Mouse (Mus musculus) sigmoid colon, adult 10 weeks (tissue): Measurements from ENCODE around the gene H2-M3. TPM values are rescaled to one million over a fixed set of nuclear protein-coding genes. Genes with fewer than 3 reads are reported as not detected.

Experiments
- polyA plus RNA-seq: library from polyadenylated mRNA; stranded (reverse); fragments of 350-450 nt; fragmentation: Illumina TruSeq; extraction: RNeasy Lipid Tissue Mini Kit (QIAGEN cat#74804); gene quantifications from one replicate; pipeline ENCODE4 v1.2.3, GENCODE M21; 2014; ENCODE audit warnings: low read depth, low replicate concordance

The H2-M3 gene
- polyA plus RNA-seq, result 3.1 TPM

DNA sequence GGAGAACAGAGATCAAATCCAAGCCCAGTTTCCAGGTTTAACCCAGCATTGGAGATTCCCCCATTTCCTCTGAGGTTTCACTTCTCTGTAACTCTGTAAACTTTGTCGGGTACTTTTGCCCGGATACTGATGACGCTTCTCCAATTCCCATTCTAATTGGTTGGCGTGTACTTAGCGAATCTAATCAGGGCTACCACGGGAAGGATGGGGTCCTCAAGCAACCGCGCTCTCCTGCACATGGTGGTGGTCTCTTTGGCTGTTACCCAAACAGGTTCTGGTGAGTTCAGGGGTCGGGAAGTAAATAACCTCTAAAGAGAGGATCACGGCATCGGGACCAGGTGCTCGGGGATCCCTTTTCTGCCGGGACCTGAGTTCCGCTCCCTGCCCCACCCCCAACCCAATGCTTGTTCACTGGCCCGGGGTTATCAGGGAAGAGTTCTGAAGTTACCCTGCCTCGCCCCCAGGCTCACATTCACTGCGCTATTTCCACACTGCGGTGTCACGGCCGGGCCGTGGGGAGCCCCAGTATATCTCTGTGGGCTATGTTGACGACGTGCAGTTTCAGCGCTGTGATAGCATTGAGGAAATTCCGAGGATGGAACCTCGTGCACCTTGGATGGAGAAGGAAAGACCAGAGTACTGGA lies at the start of gene H2-M3:
TSS of gene H2-M3 (plus strand) at position 163 of the 644 bp plus-strand sequence.

DNA sequence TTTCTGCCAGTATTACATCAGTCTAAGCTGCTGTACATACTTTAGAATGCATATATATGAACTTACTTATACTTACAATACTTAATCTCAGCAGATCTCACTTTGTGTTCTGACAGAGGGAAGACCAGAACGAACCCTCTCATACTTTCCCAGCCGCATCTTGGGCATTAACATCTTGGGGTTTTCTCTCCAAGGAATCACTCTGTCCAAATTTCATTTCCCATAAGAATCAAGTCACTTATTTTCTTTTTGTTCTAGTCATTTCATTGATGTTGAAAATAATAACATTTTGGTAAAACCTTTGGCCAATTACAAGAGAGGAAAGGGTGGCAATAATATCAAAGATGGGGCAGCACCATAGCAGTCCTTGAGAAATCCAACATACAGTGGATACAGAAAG lies 32.8 kb upstream of the H2-M3 start, which contains the start of gene Olfr97:
TSS of gene Olfr97 (minus strand) at position 101 of the 400 bp plus-strand sequence.

DNA sequence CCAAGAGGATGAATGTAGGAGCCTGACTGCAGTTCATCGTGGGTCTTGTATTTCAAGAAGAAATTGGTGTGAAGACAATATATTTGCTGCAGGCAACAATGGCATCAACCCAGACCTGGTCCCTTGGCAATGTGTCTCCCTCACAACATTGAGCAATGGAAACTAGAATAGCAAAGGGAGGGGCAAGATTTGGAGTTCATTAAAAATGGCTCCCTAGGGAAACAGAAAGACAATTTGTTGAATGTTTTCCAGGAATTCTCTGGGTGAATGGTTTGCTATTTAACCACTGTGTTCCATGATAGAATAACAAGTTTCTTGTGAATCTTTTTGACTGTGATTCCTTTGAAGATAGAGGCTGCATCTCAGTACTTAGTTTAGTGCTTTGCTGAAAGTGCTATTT lies 6.4 kb upstream of the H2-M3 start, which contains the start of gene Olfr98:
TSS of gene Olfr98 (minus strand) at position 124 of the 400 bp plus-strand sequence.

DNA sequence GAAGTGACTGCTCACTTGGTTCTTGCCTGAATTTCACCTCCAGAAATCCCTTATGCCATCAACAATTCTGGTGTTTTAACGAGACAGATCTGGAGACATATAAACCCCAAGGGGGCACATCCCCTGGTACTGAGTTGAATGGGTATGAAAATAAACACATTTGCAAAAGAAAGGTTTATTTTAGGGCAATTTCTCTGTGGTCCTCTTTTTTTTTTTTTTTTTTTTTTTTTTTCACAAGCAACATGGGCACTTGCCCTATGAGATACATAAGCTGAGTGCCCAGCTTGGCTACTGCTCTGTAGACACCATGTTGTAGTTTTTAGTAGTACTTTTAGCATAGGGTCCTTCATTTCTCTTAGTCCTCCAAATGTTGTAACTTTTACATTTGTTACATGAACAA lies 13.3 kb downstream of the H2-M3 start, which contains the start of gene Olfr99:
TSS of gene Olfr99 (minus strand) at position 101 of the 400 bp plus-strand sequence.

DNA sequence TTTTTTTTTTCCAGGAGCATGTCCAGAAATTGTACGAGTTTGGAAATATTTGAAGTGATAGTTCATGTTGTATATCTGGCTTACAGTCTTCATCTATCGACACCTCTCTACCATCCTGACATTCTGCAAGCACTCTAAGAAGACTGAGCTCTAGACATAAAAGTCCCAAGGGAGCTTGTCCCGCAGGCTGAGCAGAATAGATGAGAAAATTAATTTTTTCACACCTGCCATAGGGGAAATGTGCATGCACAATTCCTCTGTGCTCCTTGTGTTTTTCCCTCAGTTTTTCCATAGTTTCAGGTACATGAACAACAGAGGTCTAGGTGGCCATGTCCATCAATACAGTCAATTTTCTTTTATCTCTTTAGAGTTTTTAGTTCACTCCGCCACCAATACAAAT lies 34.2 kb downstream of the H2-M3 start, which contains the start of gene Olfr101:
TSS of gene Olfr101 (minus strand) at position 101 of the 400 bp plus-strand sequence.

DNA sequence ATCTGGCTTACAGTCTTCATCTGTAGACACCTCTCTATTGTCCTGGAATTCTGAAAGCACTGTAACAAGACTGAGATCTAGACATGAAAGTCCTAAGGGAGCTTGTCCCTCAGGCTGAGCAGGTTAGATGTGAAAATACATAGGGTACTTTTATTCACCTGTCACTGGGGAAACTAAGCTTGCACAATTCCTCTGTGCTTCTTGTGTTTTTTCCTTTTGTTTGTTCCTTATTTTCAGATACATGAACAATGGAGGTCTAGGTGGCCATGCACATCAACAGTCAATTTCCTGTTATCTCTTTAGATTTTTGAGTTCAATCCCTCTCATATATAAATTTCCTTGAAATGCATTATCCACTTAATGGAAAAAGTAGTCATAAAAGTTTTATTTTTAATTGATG lies 46.9 kb downstream of the H2-M3 start, which contains the start of gene Olfr102:
TSS of gene Olfr102 (minus strand) at position 101 of the 400 bp plus-strand sequence.

Other genes with a start within 250 kb of the H2-M3 start
- not detected for gene Mog, start 246.8 kb upstream of the H2-M3 start, polyA plus RNA-seq
- 42.1 TPM for gene Gabbr1, start 224.3 kb upstream of the H2-M3 start, polyA plus RNA-seq
- not detected for gene Olfr90, start 181.7 kb upstream of the H2-M3 start, polyA plus RNA-seq
- not detected for gene Olfr91, start 171.9 kb upstream of the H2-M3 start, polyA plus RNA-seq
- gene Olfr92, start 150.1 kb upstream of the H2-M3 start, polyA plus RNA-seq, result not detected
- not detected for gene Olfr93, start 108.7 kb upstream of the H2-M3 start, polyA plus RNA-seq
- 12.9 TPM for gene Ubd, start 76.3 kb upstream of the H2-M3 start, polyA plus RNA-seq
- gene Olfr94, start 69.2 kb upstream of the H2-M3 start, polyA plus RNA-seq, result not detected
- gene Olfr95, start 57.1 kb upstream of the H2-M3 start, polyA plus RNA-seq, result not detected
- gene Olfr96, start 50.1 kb upstream of the H2-M3 start, polyA plus RNA-seq, result not detected
- not detected for gene Olfr97, start 32.9 kb upstream of the H2-M3 start, polyA plus RNA-seq
- not detected for gene Olfr98, start 6.5 kb upstream of the H2-M3 start, polyA plus RNA-seq
- not detected for gene Olfr99, start 13.2 kb downstream of the H2-M3 start, polyA plus RNA-seq
- gene Olfr101, start 34.1 kb downstream of the H2-M3 start, polyA plus RNA-seq, result not detected
- not detected for gene Olfr102, start 46.8 kb downstream of the H2-M3 start, polyA plus RNA-seq
- gene Olfr103, start 69.5 kb downstream of the H2-M3 start, polyA plus RNA-seq, result not detected
- gene Olfr104-ps, start 89.4 kb downstream of the H2-M3 start, polyA plus RNA-seq, result not detected
- gene Olfr105-ps, start 108.8 kb downstream of the H2-M3 start, polyA plus RNA-seq, result not detected
- gene Olfr106-ps, start 120.2 kb downstream of the H2-M3 start, polyA plus RNA-seq, result not detected
- not detected for gene Olfr107, start 129.0 kb downstream of the H2-M3 start, polyA plus RNA-seq
- not detected for gene Olfr108, start 175.3 kb downstream of the H2-M3 start, polyA plus RNA-seq
- not detected for gene Olfr109, start 188.7 kb downstream of the H2-M3 start, polyA plus RNA-seq
- gene H2-M2, start 213.3 kb downstream of the H2-M3 start, polyA plus RNA-seq, result 3.1 TPM
- gene Olfr110, start 222.2 kb downstream of the H2-M3 start, polyA plus RNA-seq, result not detected
- gene Olfr111, start 237.8 kb downstream of the H2-M3 start, polyA plus RNA-seq, result 0.44 TPM